Mouse (Mus musculus) cortical plate, adult 2 months (tissue): ENCODE results near the gene Soga1.

Experiments used
- CTCF ChIP-seq: fragments of 200-500 bp; IDR thresholded peaks from 2 replicates; pipeline ENCODE4 v1.5.1; 2011; ENCODE audit warnings: mild to moderate bottlenecking, control low read depth, low read length; ENCODE audit not compliant: insufficient read depth; ENCODE audit errors: extremely low read depth
- POLR2A ChIP-seq: fragments of 200-500 bp; IDR thresholded peaks from 2 replicates; pipeline ENCODE4 v1.6.1; 2011; ENCODE audit warnings: mild to moderate bottlenecking, low read length, control low read depth; ENCODE audit not compliant: insufficient read depth; ENCODE audit errors: extremely low read depth

DNA sequence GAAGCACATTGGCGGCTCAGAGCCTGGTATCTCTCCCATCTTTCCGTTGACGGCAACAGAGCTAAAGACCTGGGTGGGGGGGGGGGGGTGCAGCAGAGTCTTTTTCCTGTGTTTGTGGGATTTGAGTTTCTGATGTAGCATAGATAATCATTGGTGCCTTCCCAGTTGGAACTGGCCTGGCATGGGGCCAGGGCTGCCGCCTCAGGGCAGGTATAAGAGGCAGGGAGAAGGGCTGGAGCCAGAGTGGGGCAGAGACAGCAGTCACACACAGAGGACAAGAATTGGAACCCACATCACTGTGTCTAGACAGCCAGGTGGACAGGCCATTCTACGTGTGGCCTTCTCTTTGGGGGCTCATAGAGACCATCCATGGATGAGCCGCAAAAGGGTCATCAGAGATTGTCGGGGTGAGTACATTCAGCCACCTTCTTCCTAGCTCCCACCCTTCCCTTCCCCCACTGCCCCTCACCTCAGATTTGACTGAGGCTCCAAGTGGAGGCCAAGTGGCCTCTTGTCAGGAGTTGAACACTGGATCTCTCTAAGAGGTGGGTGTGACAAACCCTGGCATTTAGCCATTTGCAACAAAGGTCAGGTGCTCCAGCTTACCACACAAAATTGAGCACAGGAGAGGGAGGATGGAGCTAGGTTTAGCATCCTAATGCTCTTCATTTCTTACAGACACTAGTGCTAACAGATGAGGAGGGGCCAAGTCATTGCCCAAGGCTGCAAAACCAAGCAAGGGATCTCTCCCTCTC lies 6.0 kb upstream of the Soga1 start:
- TF ChIP-seq POLR2A: no peak
- TF ChIP-seq CTCF: no peak
